Comparison of ENCODE assay signal across 9 mouse cellular contexts in genomic region chr7:84587101-84587783, GRCm38 (mm10). TPM values are rescaled to one million over a fixed set of nuclear protein-coding genes. Genes with fewer than 3 reads are reported as not detected.
DNase-seq lines count a peak whose midpoint lies in the region; ATAC-seq and TF ChIP-seq lines count a peak whose summit lies in the region.
"Had no signal": no experiment of that assay in that cellular context is flagged by ENCODE, and none has a peak within 500 bp of the region (broad histone marks: within the 10 kb centered on the region; RNA-seq: fewer than 3 reads in every experiment).

No protein-coding gene starts in this region.

- DNase-seq in frontal cortex, postnatal 36 days (ENCODE audit: low spot score in 2 of 2): no peak
- no peak for DNase-seq in lung, postnatal 10 days
- no peak for DNase-seq in liver, embryonic 11.5 days (ENCODE audit: low spot score)
- no peak for DNase-seq in stomach, postnatal 0 days (ENCODE audit: low spot score)
- DNase-seq in thymus, postnatal 0 days (ENCODE audit: low spot score): no peak
- DNase-seq in embryo, embryonic 11 days: no peak
- DNase-seq: lung, postnatal 36 days had no signal

- peak; percentile 31 for ATAC-seq in frontal cortex, adult (ENCODE audit: low TSS enrichment)
- peak; percentile 57; the same call in 1 of the 2 replicates for ATAC-seq in lung, embryonic 15.5 days (ENCODE audit: borderline replicate concordance, extremely low read depth, low FRiP score, low TSS enrichment)
- ATAC-seq in liver, embryonic 11.5 days (replicated peaks; ENCODE audit: low FRiP score): peak; percentile 99
- peak; percentile 18; the same call in 1 of the 2 replicates for ATAC-seq in stomach, postnatal 0 days (ENCODE audit: low FRiP score, low TSS enrichment)

- H3K9me3 ChIP-seq in lung, embryonic 15.5 days: no peaks in the 10 kb centered on the region
- no peaks in the 10 kb centered on the region for H3K9me3 ChIP-seq in liver, embryonic 11.5 days (ENCODE audit: control insufficient read depth, low read length)
- no peaks in the 10 kb centered on the region for H3K9me3 ChIP-seq in stomach, postnatal 0 days (ENCODE audit: control insufficient read depth, low read length)

- no peak overlapping the region for H3K9ac ChIP-seq in lung, embryonic 15.5 days
- H3K9ac ChIP-seq in liver, embryonic 11.5 days (ENCODE audit: low read depth, low read length): no peak overlapping the region
- H3K9ac ChIP-seq in stomach, postnatal 0 days (ENCODE audit: low read length): no peak overlapping the region

- no peak for TF ChIP-seq CTCF in stomach, postnatal 0 days (IDR thresholded peaks at IDR 0.05; ENCODE audit: low read depth)

- H3K4me1 ChIP-seq in lung, embryonic 15.5 days: no peaks in the 10 kb centered on the region
- H3K4me1 ChIP-seq in liver, embryonic 11.5 days (replicated peaks; ENCODE audit: control insufficient read depth, insufficient read depth, low read length): peaks cover 6% of the 10 kb centered on the region
- no peaks in the 10 kb centered on the region for H3K4me1 ChIP-seq in stomach, postnatal 0 days (replicated peaks; ENCODE audit: control insufficient read depth, insufficient read depth)

- no peak overlapping the region for H3K4me2 ChIP-seq in lung, embryonic 15.5 days
- peak overlapping the region; percentile 33; the same call in 1 of the 2 replicates for H3K4me2 ChIP-seq in liver, embryonic 11.5 days
- no peak overlapping the region for H3K4me2 ChIP-seq in stomach, postnatal 0 days (replicated peaks; ENCODE audit: low read depth)

- 91% methylated on average over 5 of the region's 5 CpGs for WGBS in lung, embryonic 15.5 days
- WGBS in liver, embryonic 11.5 days: 74% methylated on average over 5 of the region's 5 CpGs
- 88% methylated on average over 5 of the region's 5 CpGs for WGBS in stomach, postnatal 0 days

- no peak overlapping the region for H3K27ac ChIP-seq in lung, embryonic 15.5 days
- H3K27ac ChIP-seq in liver, embryonic 11.5 days (ENCODE audit: low read depth, low read length): peak overlapping the region; percentile 13; the same call in 1 of the 2 replicates
- H3K27ac ChIP-seq in stomach, postnatal 0 days (replicated peaks): no peak overlapping the region

- H3K36me3 ChIP-seq in lung, embryonic 15.5 days: no peaks in the 10 kb centered on the region
- no peaks in the 10 kb centered on the region for H3K36me3 ChIP-seq in liver, embryonic 11.5 days (ENCODE audit: control insufficient read depth, insufficient read depth, low read length)
- no peaks in the 10 kb centered on the region for H3K36me3 ChIP-seq in stomach, postnatal 0 days (ENCODE audit: control insufficient read depth, insufficient read depth, low read length)

- no peak for TF ChIP-seq EP300 in stomach, postnatal 0 days (optimal IDR thresholded peaks at IDR 0.05)

- no peak overlapping the region for H3K4me3 ChIP-seq in lung, embryonic 15.5 days
- no peak overlapping the region for H3K4me3 ChIP-seq in liver, embryonic 11.5 days (ENCODE audit: low read depth, low read length)
- no peak overlapping the region for H3K4me3 ChIP-seq in stomach, postnatal 0 days (ENCODE audit: low read depth, low read length)

- H3K27me3 ChIP-seq in lung, embryonic 15.5 days: no peaks in the 10 kb centered on the region
- no peaks in the 10 kb centered on the region for H3K27me3 ChIP-seq in liver, embryonic 11.5 days (replicated peaks; ENCODE audit: control insufficient read depth, insufficient read depth, low read length)
- H3K27me3 ChIP-seq in stomach, postnatal 0 days (ENCODE audit: control insufficient read depth, insufficient read depth, low read length): no peaks in the 10 kb centered on the region

RNA-seq across cellular contexts. Expression of gene Fah, which starts 19.3 kb away (rescaled TPM):
- polyA plus RNA-seq in lung, embryonic 15.5 days (2015; fragmentation: Nextera tagmentation; extraction: Ambion mirVana): 11.5 and 12.6 TPM in 2 replicates
- 20.7 and 21.3 TPM in 2 replicates for polyA plus RNA-seq in liver, embryonic 11.5 days (2014; fragmentation: Nextera tagmentation; extraction: Ambion mirVana)
- polyA plus RNA-seq in stomach, postnatal 0 days (2015; fragmentation: Nextera tagmentation; extraction: Ambion mirVana): 12.4 and 12.5 TPM in 2 replicates
- 4.3 and 5.6 TPM in 2 replicates for polyA plus RNA-seq in thymus, postnatal 0 days (2015; fragmentation: Nextera tagmentation; extraction: Ambion mirVana)

RNA-seq across cellular contexts. Expression of gene Gm2115, which starts 58.5 kb away (rescaled TPM):
- polyA plus RNA-seq in lung, embryonic 15.5 days (2015; fragmentation: Nextera tagmentation; extraction: Ambion mirVana): 5.0 and 5.2 TPM in 2 replicates
- 0.16 TPM in 1 of 2 replicates, not detected in the other for polyA plus RNA-seq in liver, embryonic 11.5 days (2014; fragmentation: Nextera tagmentation; extraction: Ambion mirVana)
- polyA plus RNA-seq in stomach, postnatal 0 days (2015; fragmentation: Nextera tagmentation; extraction: Ambion mirVana): 2.3 and 3.0 TPM in 2 replicates
- polyA plus RNA-seq in thymus, postnatal 0 days (2015; fragmentation: Nextera tagmentation; extraction: Ambion mirVana): 0.05 TPM in 1 of 2 replicates, not detected in the other

Comparison
In these comparisons a context has a peak if more than half of its experiments do, and no peak if none do; other contexts are left out.
1. ATAC-seq: peak in every context shown above with its lines; median percentile 99 in liver, embryonic 11.5 days; 57 in lung, embryonic 15.5 days; 31 in frontal cortex, adult; 18 in stomach, postnatal 0 days.